Mouse (Mus musculus) cortical plate, adult 2 months (tissue): ENCODE measurements around the gene Cttn.

ENCODE experiments used
- CTCF ChIP-seq: fragments of 200-500 bp; IDR thresholded peaks from 2 replicates; pipeline ENCODE4 v1.5.1; 2011; ENCODE audit warnings: mild to moderate bottlenecking, control low read depth, low read length; ENCODE audit not compliant: insufficient read depth; ENCODE audit errors: extremely low read depth
- POLR2A ChIP-seq: fragments of 200-500 bp; IDR thresholded peaks from 2 replicates; pipeline ENCODE4 v1.6.1; 2011; ENCODE audit warnings: mild to moderate bottlenecking, low read length, control low read depth; ENCODE audit not compliant: insufficient read depth; ENCODE audit errors: extremely low read depth

- TF ChIP-seq CTCF (no peak), POLR2A (no peak)
Measured at GRCm38 (mm10) chr7:144489067-144489774, 18.4 kb upstream of the Cttn start.
